Mouse (Mus musculus) neural tube, embryonic 15.5 days (tissue): ENCODE measurements around the gene Dtx2. TPM values are rescaled to one million over a fixed set of nuclear protein-coding genes. Genes with fewer than 3 reads are reported as not detected.

Experiments
- ATAC-seq: fragments of 200-750 bp; cut with Nextera tagmentation; 2 replicates; pipeline ENCODE4 v1.8.0; 2017; ENCODE audit warnings: mild to moderate bottlenecking, moderate TSS enrichment, moderate library complexity; ENCODE audit not compliant: low FRiP score
- H3K27ac ChIP-seq: fragments of 300-500 bp; sonication (generic); replicated peaks from 2 replicates; pipeline ENCODE4 v1.5.1; 2015; ENCODE audit warnings: mild to moderate bottlenecking, inconsistent platforms
- H3K27me3 ChIP-seq: fragments of 300-500 bp; sonication (generic); replicated peaks from 2 replicates; pipeline ENCODE4 v1.6.1; 2015; ENCODE audit warnings: inconsistent platforms
- H3K36me3 ChIP-seq: fragments of 300-500 bp; sonication (generic); 2 replicates; pipeline ENCODE4 v1.6.1; 2015; ENCODE audit warnings: inconsistent platforms
- H3K4me1 ChIP-seq: fragments of 300-500 bp; sonication (generic); 2 replicates; pipeline ENCODE4 v1.6.1; 2015; ENCODE audit warnings: inconsistent platforms
- H3K4me2 ChIP-seq: fragments of 300-500 bp; sonication (generic); 2 replicates; pipeline ENCODE4 v1.6.1; 2015; ENCODE audit warnings: inconsistent platforms, mild to moderate bottlenecking, moderate library complexity
- H3K4me3 ChIP-seq: fragments of 300-500 bp; sonication (generic); replicated peaks from 2 replicates; pipeline ENCODE4 v1.5.1; 2015; ENCODE audit warnings: mild to moderate bottlenecking, inconsistent platforms
- H3K9ac ChIP-seq: fragments of 300-500 bp; sonication (generic); replicated peaks from 2 replicates; pipeline ENCODE4 v1.6.1; 2015; ENCODE audit warnings: mild to moderate bottlenecking, inconsistent platforms
- H3K9me3 ChIP-seq: fragments of 300-500 bp; sonication (generic); replicated peaks from 2 replicates; pipeline ENCODE4 v1.6.1; 2016; ENCODE audit warnings: inconsistent platforms
- WGBS: fragments of 180-500 bp; shearing (Covaris S2); methylation state at CpG from one replicate; pipeline ENCODE4 v1.1.7; 2015; ENCODE audit warnings: mixed read lengths; 5-methylcytosine and 5-hydroxymethylcytosine counted together
- polyA plus RNA-seq: library from polyadenylated mRNA; unstranded; fragments of >200 nt; fragmentation: Nextera tagmentation; extraction: Ambion mirVana; gene quantifications from 2 replicates; pipeline ENCODE4 v1.2.1, GENCODE M21; 2015

The Dtx2 gene
- polyA plus RNA-seq, 1 experiment from 2014 or later = 22.5 TPM

- WGBS = 81% methylated on average over 4 of the region's 4 CpGs
These were observed 9.9 kb downstream of the Dtx2 start for GRCm38 (mm10) chr5:136004537-136004936.

GRCm38 (mm10) chr5:136007745-136008144 lies 13.1 kb downstream of the Dtx2 start:
- H3K4me2 ChIP-seq = no peak overlapping the region
- H3K27me3 ChIP-seq = no peaks in the 10 kb centered on the region
- peaks cover 30% of the 10 kb centered on the region for H3K36me3 ChIP-seq
- no peak overlapping the region for H3K4me3 ChIP-seq
- no peak for ATAC-seq
- no peak overlapping the region for H3K9ac ChIP-seq
- no peak overlapping the region for H3K27ac ChIP-seq
- 81% methylated on average over 7 of the region's 7 CpGs for WGBS
- no peaks in the 10 kb centered on the region for H3K9me3 ChIP-seq
- H3K4me1 ChIP-seq = peaks cover 9% of the 10 kb centered on the region; the same call in 1 of the 2 replicates

More at GRCm38 (mm10) chr5:136004537-136004936, 9.9 kb downstream of the Dtx2 start:
- H3K4me1 ChIP-seq = peaks cover 9% of the 10 kb centered on the region; the same call in 1 of the 2 replicates
- no peak overlapping the region for H3K4me3 ChIP-seq
- ATAC-seq = no peak
- H3K9me3 ChIP-seq = no peaks in the 10 kb centered on the region
- no peak overlapping the region for H3K27ac ChIP-seq
- H3K27me3 ChIP-seq = no peaks in the 10 kb centered on the region
- no peak overlapping the region for H3K9ac ChIP-seq
- peaks cover 8% of the 10 kb centered on the region for H3K36me3 ChIP-seq
- no peak overlapping the region for H3K4me2 ChIP-seq

GRCm38 (mm10) chr5:136014877-136015276 lies 20.3 kb downstream of the Dtx2 start:
- Histone ChIP-seq H3K4me1 (peaks cover 16% of the 10 kb centered on the region), H3K27me3 (no peaks in the 10 kb centered on the region), H3K36me3 (peaks cover 37% of the 10 kb centered on the region), H3K9ac (no peak overlapping the region), H3K4me2 (no peak overlapping the region), H3K9me3 (no peaks in the 10 kb centered on the region), H3K27ac (no peak overlapping the region), H3K4me3 (no peak overlapping the region)
- ATAC-seq = no peak
- 88% methylated on average over 10 of the region's 10 CpGs for WGBS

GRCm38 (mm10) chr5:136015586-136015985 lies 21.0 kb downstream of the Dtx2 start:
- Histone ChIP-seq H3K4me2 (no peak overlapping the region), H3K9ac (no peak overlapping the region), H3K4me3 (no peak overlapping the region), H3K4me1 (peaks cover 16% of the 10 kb centered on the region), H3K27me3 (no peaks in the 10 kb centered on the region), H3K27ac (no peak overlapping the region), H3K36me3 (peaks cover 30% of the 10 kb centered on the region), H3K9me3 (no peaks in the 10 kb centered on the region)
- 78% methylated on average over 10 of the region's 10 CpGs for WGBS
- ATAC-seq = no peak

- ATAC-seq = no peak
- 74% methylated on average over 10 of the region's 10 CpGs for WGBS
- Histone ChIP-seq H3K27ac (no peak overlapping the region; the same call in 1 of the 2 replicates), H3K4me3 (no peak overlapping the region), H3K27me3 (no peaks in the 10 kb centered on the region), H3K36me3 (peaks cover 27% of the 10 kb centered on the region), H3K9ac (no peak overlapping the region), H3K4me2 (no peak overlapping the region), H3K9me3 (no peaks in the 10 kb centered on the region), H3K4me1 (peaks cover 16% of the 10 kb centered on the region)
These were observed 21.6 kb downstream of the Dtx2 start for GRCm38 (mm10) chr5:136016014-136016876.

GRCm38 (mm10) chr5:136017262-136017661 lies 22.7 kb downstream of the Dtx2 start:
- peaks cover 16% of the 10 kb centered on the region for H3K4me1 ChIP-seq
- H3K4me2 ChIP-seq = no peak overlapping the region
- no peaks in the 10 kb centered on the region for H3K27me3 ChIP-seq
- 84% methylated on average over 6 of the region's 6 CpGs for WGBS
- H3K27ac ChIP-seq = no peak overlapping the region
- no peak for ATAC-seq
- H3K4me3 ChIP-seq = no peak overlapping the region
- peaks cover 17% of the 10 kb centered on the region for H3K36me3 ChIP-seq
- no peaks in the 10 kb centered on the region for H3K9me3 ChIP-seq
- no peak overlapping the region for H3K9ac ChIP-seq

- H3K4me1 ChIP-seq = peaks cover 16% of the 10 kb centered on the region
- no peaks in the 10 kb centered on the region for H3K9me3 ChIP-seq
- no peak overlapping the region for H3K9ac ChIP-seq
- H3K4me3 ChIP-seq = no peak overlapping the region
- H3K4me2 ChIP-seq = no peak overlapping the region
- H3K27me3 ChIP-seq = no peaks in the 10 kb centered on the region
- no peak for ATAC-seq
- 86% methylated on average over 2 of the region's 2 CpGs for WGBS
- H3K36me3 ChIP-seq = peaks cover 6% of the 10 kb centered on the region; the same call in 1 of the 2 replicates
- no peak overlapping the region for H3K27ac ChIP-seq
These were observed 24.1 kb downstream of the Dtx2 start for GRCm38 (mm10) chr5:136018726-136019125.

- Histone ChIP-seq H3K4me2 (no peak overlapping the region), H3K4me1 (peaks cover 16% of the 10 kb centered on the region), H3K4me3 (no peak overlapping the region), H3K9ac (no peak overlapping the region), H3K36me3 (peaks cover 2% of the 10 kb centered on the region; the same call in 1 of the 2 replicates), H3K27me3 (no peaks in the 10 kb centered on the region), H3K9me3 (no peaks in the 10 kb centered on the region), H3K27ac (no peak overlapping the region)
- WGBS = 35% methylated on average over 1 of the region's 1 CpGs
- no peak for ATAC-seq
These were observed 25.3 kb downstream of the Dtx2 start for GRCm38 (mm10) chr5:136019907-136020306.

- Histone ChIP-seq H3K27me3 (no peaks in the 10 kb centered on the region), H3K4me3 (no peak overlapping the region), H3K4me2 (no peak overlapping the region), H3K36me3 (peaks cover 32% of the 10 kb centered on the region), H3K4me1 (no peaks in the 10 kb centered on the region), H3K27ac (no peak overlapping the region), H3K9ac (no peak overlapping the region), H3K9me3 (no peaks in the 10 kb centered on the region)
- 91% methylated on average over 3 of the region's 3 CpGs for WGBS
- ATAC-seq = no peak
These were observed 31.1 kb downstream of the Dtx2 start for GRCm38 (mm10) chr5:136025712-136026111.

GRCm38 (mm10) chr5:136026859-136027258 lies 32.3 kb downstream of the Dtx2 start:
- no peak overlapping the region for H3K4me2 ChIP-seq
- H3K27me3 ChIP-seq = no peaks in the 10 kb centered on the region
- ATAC-seq = no peak
- no peak overlapping the region for H3K27ac ChIP-seq
- no peaks in the 10 kb centered on the region for H3K9me3 ChIP-seq
- 89% methylated on average over 9 of the region's 9 CpGs for WGBS
- H3K36me3 ChIP-seq = peaks cover 43% of the 10 kb centered on the region
- no peak overlapping the region for H3K4me3 ChIP-seq
- no peak overlapping the region for H3K9ac ChIP-seq
- H3K4me1 ChIP-seq = no peaks in the 10 kb centered on the region

- H3K4me3 ChIP-seq = no peak overlapping the region
- peaks cover 51% of the 10 kb centered on the region for H3K36me3 ChIP-seq
- 80% methylated on average over 11 of the region's 11 CpGs for WGBS
- H3K4me1 ChIP-seq = no peaks in the 10 kb centered on the region
- H3K9ac ChIP-seq = no peak overlapping the region
- no peak overlapping the region for H3K27ac ChIP-seq
- H3K9me3 ChIP-seq = no peaks in the 10 kb centered on the region
- no peaks in the 10 kb centered on the region for H3K27me3 ChIP-seq
- no peak for ATAC-seq
- H3K4me2 ChIP-seq = no peak overlapping the region
These were observed 33.2 kb downstream of the Dtx2 start for GRCm38 (mm10) chr5:136027612-136028311.

- no peak overlapping the region for H3K9ac ChIP-seq
- H3K27ac ChIP-seq = no peak overlapping the region
- no peaks in the 10 kb centered on the region for H3K9me3 ChIP-seq
- no peaks in the 10 kb centered on the region for H3K4me1 ChIP-seq
- no peak overlapping the region for H3K4me3 ChIP-seq
- no peaks in the 10 kb centered on the region for H3K27me3 ChIP-seq
- peaks cover 31% of the 10 kb centered on the region; the same call in 1 of the 2 replicates for H3K36me3 ChIP-seq
- no peak overlapping the region for H3K4me2 ChIP-seq
- ATAC-seq = no peak
- 84% methylated on average over 4 of the region's 4 CpGs for WGBS
These were observed 40.3 kb downstream of the Dtx2 start for GRCm38 (mm10) chr5:136034868-136035267.
